20 mouse cellular contexts compared by ENCODE assay signal in the genomic region with DNA sequence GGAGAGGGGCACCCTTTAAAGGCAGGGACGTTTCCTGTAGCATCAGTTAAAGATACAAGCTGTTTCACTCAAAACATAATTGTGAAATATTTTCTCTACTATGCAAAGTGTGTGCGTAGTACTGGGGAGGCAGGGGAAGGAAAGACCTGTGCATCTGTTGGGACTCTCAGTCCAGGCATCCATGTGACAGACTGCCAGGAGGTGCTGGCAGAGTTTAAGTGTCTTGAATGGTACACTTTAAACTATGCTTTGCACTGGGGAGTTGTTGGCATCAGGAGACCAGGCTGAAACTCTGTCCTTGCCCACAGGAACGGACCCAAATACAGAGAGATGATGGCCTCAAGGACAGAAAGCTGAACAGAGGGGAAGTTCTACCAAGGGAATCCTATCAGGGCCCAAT.
"Had no signal": no experiment of that assay in that cellular context is flagged by ENCODE, and none has a peak within 500 bp of the region (broad histone marks: within the 10 kb centered on the region; RNA-seq: fewer than 3 reads in every experiment).

No protein-coding gene starts in this region.

- H3K4me3 ChIP-seq: layer of hippocampus, adult 2 months; limb, embryonic 10.5 days; limb, embryonic 13.5 days; liver, embryonic 13.5 days; megakaryocyte, embryonic 14.5 days; midbrain, embryonic 10.5 days; midbrain, embryonic 13.5 days; myocyte; neural tube, embryonic 13.5 days; stomach, embryonic 15.5 days had no signal

- DNase-seq: kidney, postnatal 25 days; layer of hippocampus, adult 9-11 months; liver; liver, embryonic 13.5 days; lung, adult 2 months; retina, postnatal 1 day; right cerebral cortex, postnatal 25 days; spleen, adult 18-20 months; thymus, postnatal 25 days had no signal

- H3K27ac ChIP-seq: kidney, postnatal 0 days; layer of hippocampus, adult 2 months; limb, embryonic 10.5 days; limb, embryonic 13.5 days; liver, embryonic 13.5 days; midbrain, embryonic 10.5 days; midbrain, embryonic 13.5 days; neural tube, embryonic 13.5 days; stomach, embryonic 15.5 days had no signal

- H3K4me2 ChIP-seq: limb, embryonic 13.5 days; liver, embryonic 13.5 days; midbrain, embryonic 13.5 days; neural tube, embryonic 13.5 days; stomach, embryonic 15.5 days had no signal

- H3K27me3 ChIP-seq: liver, embryonic 13.5 days; megakaryocyte, embryonic 14.5 days; midbrain, embryonic 13.5 days; neural tube, embryonic 13.5 days; stomach, embryonic 15.5 days had no signal

- ATAC-seq: midbrain, embryonic 13.5 days; midbrain, embryonic 16.5 days had no signal

- H3K9me3 ChIP-seq: limb, embryonic 10.5 days; limb, embryonic 13.5 days; liver, embryonic 13.5 days; megakaryocyte, embryonic 14.5 days; midbrain, embryonic 10.5 days; midbrain, embryonic 13.5 days; neural tube, embryonic 13.5 days; stomach, embryonic 15.5 days had no signal

- H3K9ac ChIP-seq: limb, embryonic 13.5 days; liver, embryonic 13.5 days; midbrain, embryonic 13.5 days; neural tube, embryonic 13.5 days; stomach, embryonic 15.5 days had no signal

- H3K4me1 ChIP-seq: midbrain, embryonic 10.5 days; stomach, embryonic 15.5 days had no signal

- H3K36me3 ChIP-seq: limb, embryonic 13.5 days; liver, embryonic 13.5 days; stomach, embryonic 15.5 days had no signal
